In genomic region chr19:43141646-43142045, GRCm38 (mm10) we compare ENCODE assay signal across 29 mouse cellular contexts.
DNase-seq lines count a peak whose midpoint lies in the region; ATAC-seq and TF ChIP-seq lines count a peak whose summit lies in the region.
"Had no signal": no experiment of that assay in that cellular context is flagged by ENCODE, and none has a peak within 500 bp of the region (broad histone marks: within the 10 kb centered on the region; RNA-seq: fewer than 3 reads in every experiment).

No protein-coding gene starts in this region.

- H3K27ac ChIP-seq in kidney, postnatal 0 days, result no peak overlapping the region
- H3K27ac ChIP-seq in lung, postnatal 0 days (ENCODE audit: low read length), result no peak overlapping the region
- H3K27ac ChIP-seq in neural tube, embryonic 15.5 days (replicated peaks), result no peak overlapping the region
- H3K27ac ChIP-seq: embryonic facial prominence, embryonic 13.5 days; forebrain, embryonic 10.5 days; forebrain, embryonic 15.5 days; heart, adult 2 months; hindbrain, embryonic 14.5 days; limb, embryonic 12.5 days; liver, embryonic 15.5 days; midbrain, embryonic 12.5 days; neural tube, embryonic 12.5 days; stomach, embryonic 15.5 days had no signal

- H3K4me1 ChIP-seq in kidney, postnatal 0 days (replicated peaks; ENCODE audit: insufficient read depth, low read length), result no peaks in the 10 kb centered on the region
- no peaks in the 10 kb centered on the region for H3K4me1 ChIP-seq in lung, postnatal 0 days (ENCODE audit: insufficient read depth, low read depth, low read length)
- H3K4me1 ChIP-seq in neural tube, embryonic 15.5 days, result no peaks in the 10 kb centered on the region
- H3K4me1 ChIP-seq: forebrain, embryonic 10.5 days; forebrain, embryonic 15.5 days; liver, embryonic 15.5 days; megakaryocyte, embryonic 14.5 days; midbrain, embryonic 12.5 days; neural tube, embryonic 12.5 days; stomach, embryonic 15.5 days had no signal

- H3K4me3 ChIP-seq in kidney, postnatal 0 days (replicated peaks; ENCODE audit: low read depth, low read length), result no peak overlapping the region
- H3K4me3 ChIP-seq in lung, postnatal 0 days (ENCODE audit: low read depth, low read length), result no peak overlapping the region
- no peak overlapping the region for H3K4me3 ChIP-seq in neural tube, embryonic 15.5 days (replicated peaks)
- H3K4me3 ChIP-seq: embryonic facial prominence, embryonic 13.5 days; forebrain, embryonic 10.5 days; forebrain, embryonic 15.5 days; heart, adult 2 months; limb, embryonic 12.5 days; liver, embryonic 15.5 days; megakaryocyte, embryonic 14.5 days; midbrain, embryonic 12.5 days; myocyte; neural tube, embryonic 12.5 days; stomach, embryonic 15.5 days had no signal

- WGBS in kidney, postnatal 0 days, result 50% methylated on average over 3 of the region's 3 CpGs
- WGBS in lung, postnatal 0 days, result 33% methylated on average over 3 of the region's 3 CpGs
- WGBS in neural tube, embryonic 15.5 days, result 84% methylated on average over 3 of the region's 3 CpGs

- no peaks in the 10 kb centered on the region for H3K27me3 ChIP-seq in kidney, postnatal 0 days (ENCODE audit: insufficient read depth, low read length)
- no peaks in the 10 kb centered on the region for H3K27me3 ChIP-seq in lung, postnatal 0 days (replicated peaks; ENCODE audit: insufficient read depth, low read length)
- H3K27me3 ChIP-seq in neural tube, embryonic 15.5 days (replicated peaks), result no peaks in the 10 kb centered on the region
- H3K27me3 ChIP-seq: embryonic facial prominence, embryonic 13.5 days; forebrain, embryonic 15.5 days; limb, embryonic 12.5 days; liver, embryonic 15.5 days; megakaryocyte, embryonic 14.5 days; midbrain, embryonic 12.5 days; neural tube, embryonic 12.5 days; stomach, embryonic 15.5 days had no signal

- TF ChIP-seq EP300 in lung, postnatal 0 days (IDR thresholded peaks at IDR 0.05), result no peak

- no peaks in the 10 kb centered on the region for H3K36me3 ChIP-seq in kidney, postnatal 0 days (ENCODE audit: insufficient read depth, low read length)
- no peaks in the 10 kb centered on the region for H3K36me3 ChIP-seq in lung, postnatal 0 days (ENCODE audit: insufficient read depth, low read length)
- H3K36me3 ChIP-seq in neural tube, embryonic 15.5 days, result no peaks in the 10 kb centered on the region
- H3K36me3 ChIP-seq: embryonic facial prominence, embryonic 13.5 days; forebrain, embryonic 10.5 days; forebrain, embryonic 15.5 days; limb, embryonic 12.5 days; liver, embryonic 15.5 days; midbrain, embryonic 12.5 days; neural tube, embryonic 12.5 days; stomach, embryonic 15.5 days had no signal

- ATAC-seq in kidney, postnatal 0 days (replicated peaks; ENCODE audit: low FRiP score, low read depth), result no peak
- no peak for ATAC-seq in lung, postnatal 0 days
- ATAC-seq in neural tube, embryonic 15.5 days (ENCODE audit: low FRiP score), result no peak
- ATAC-seq: forebrain, embryonic 15.5 days had no signal

- no peak overlapping the region for H3K4me2 ChIP-seq in kidney, postnatal 0 days (ENCODE audit: low read length)
- H3K4me2 ChIP-seq in lung, postnatal 0 days (replicated peaks; ENCODE audit: low read depth, low read length), result no peak overlapping the region
- H3K4me2 ChIP-seq in neural tube, embryonic 15.5 days, result no peak overlapping the region
- H3K4me2 ChIP-seq: embryonic facial prominence, embryonic 13.5 days; forebrain, embryonic 15.5 days; hindbrain, embryonic 14.5 days; limb, embryonic 12.5 days; liver, embryonic 15.5 days; midbrain, embryonic 12.5 days; neural tube, embryonic 12.5 days; stomach, embryonic 15.5 days had no signal

- TF ChIP-seq CTCF in kidney, postnatal 0 days (IDR thresholded peaks at IDR 0.05; ENCODE audit: low read depth), result no peak
- no peak for TF ChIP-seq CTCF in lung, postnatal 0 days (IDR thresholded peaks at IDR 0.05)

- peak; percentile 57 for DNase-seq in kidney, postnatal 0 days (ENCODE audit: low spot score)
- DNase-seq in kidney, adult 9 months, result no peak
- peak; percentile 4 to 44 for DNase-seq in layer of hippocampus, adult 18-20 months (ENCODE audit: low spot score in 2 of 2)
- DNase-seq in layer of hippocampus, adult 9-10 months (ENCODE audit: low spot score), result no peak
- DNase-seq in lung, postnatal 0 days (ENCODE audit: low spot score), result peak; percentile 28
- DNase-seq in lung, adult 18-20 months, result no peak
- peak; percentile 8 for DNase-seq in layer of hippocampus, adult 9-11 months
- DNase-seq: adrenal gland, postnatal 25 days; B cell, adult 2 months; cerebellum, adult 18-20 months; cerebellum, postnatal 10 days; gastrocnemius, postnatal 25 days; heart, adult 2 months; kidney, adult 2 months; kidney, postnatal 25 days; lung, postnatal 36 days; thymus, postnatal 14 days had no signal

- H3K9ac ChIP-seq in kidney, postnatal 0 days (ENCODE audit: low read depth, low read length), result no peak overlapping the region
- no peak overlapping the region for H3K9ac ChIP-seq in lung, postnatal 0 days (replicated peaks; ENCODE audit: low read depth)
- H3K9ac ChIP-seq in neural tube, embryonic 15.5 days (replicated peaks), result no peak overlapping the region
- H3K9ac ChIP-seq: embryonic facial prominence, embryonic 13.5 days; forebrain, embryonic 15.5 days; hindbrain, embryonic 14.5 days; limb, embryonic 12.5 days; liver, embryonic 15.5 days; midbrain, embryonic 12.5 days; neural tube, embryonic 12.5 days; stomach, embryonic 15.5 days had no signal

- H3K9me3 ChIP-seq in kidney, postnatal 0 days (replicated peaks; ENCODE audit: low read length), result no peaks in the 10 kb centered on the region
- no peaks in the 10 kb centered on the region for H3K9me3 ChIP-seq in lung, postnatal 0 days (ENCODE audit: low read length)
- H3K9me3 ChIP-seq in neural tube, embryonic 15.5 days (replicated peaks), result no peaks in the 10 kb centered on the region
- H3K9me3 ChIP-seq: embryonic facial prominence, embryonic 13.5 days; forebrain, embryonic 10.5 days; forebrain, embryonic 15.5 days; limb, embryonic 12.5 days; liver, embryonic 15.5 days; megakaryocyte, embryonic 14.5 days; midbrain, embryonic 12.5 days; neural tube, embryonic 12.5 days; stomach, embryonic 15.5 days had no signal

Comparison
In these comparisons a context has a peak if more than half of its experiments do, and no peak if none do; other contexts are left out.
1. DNase-seq: peak in kidney, postnatal 0 days (single experiment), layer of hippocampus, adult 18-20 months (2 of 2), lung, postnatal 0 days (single experiment) and layer of hippocampus, adult 9-11 months (single experiment); none in kidney, adult 9 months (single experiment), layer of hippocampus, adult 9-10 months (single experiment) and lung, adult 18-20 months (0 of 2).